Mouse (Mus musculus) neutrophil, adult 59 days (primary cell): ENCODE data around the gene Fads6. TPM values are rescaled to one million over a fixed set of nuclear protein-coding genes. Genes with fewer than 3 reads are reported as not detected.

Experiments used
- total RNA-seq, 2 experiments: library from RNA; stranded (reverse); gene quantifications; 1 replicate in 1 of 2; 2 replicates in 1 of 2; pipeline ENCODE4 v1.2.4; 2023

Gene Fads6
- total RNA-seq, result 1 to 10 TPM; 2.0 to 2.2 TPM

DNA sequence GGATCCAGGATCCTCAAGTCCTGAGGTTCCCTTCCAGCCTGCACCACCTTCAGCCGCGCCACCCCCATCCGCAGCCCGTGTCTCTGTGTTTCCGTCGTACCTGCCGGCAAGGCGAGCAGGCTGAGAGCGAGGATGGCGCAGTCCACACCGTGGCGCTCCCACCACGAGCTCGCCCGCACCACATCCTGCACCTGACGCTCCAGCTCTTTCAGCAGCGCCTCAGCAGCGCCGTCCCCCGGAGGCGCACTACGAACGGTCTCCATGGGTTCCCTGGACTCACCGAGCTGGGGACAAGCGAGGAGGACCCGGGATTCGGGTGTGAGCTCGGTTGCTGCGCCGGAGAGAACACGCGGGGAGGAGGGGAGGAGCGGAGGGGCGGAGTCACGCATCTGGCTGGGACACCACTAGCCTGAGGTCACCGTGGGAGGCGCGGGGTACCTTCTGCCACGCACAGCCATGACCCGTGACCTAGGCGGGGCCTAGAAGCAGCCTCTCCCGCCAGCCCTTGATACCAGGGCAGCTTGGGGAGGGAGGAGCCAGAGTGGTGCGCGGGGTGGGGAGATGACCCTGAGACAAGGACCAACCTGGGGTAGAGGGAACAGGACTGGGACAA, at the start of gene Fads6:
Fads6 (minus strand) TSS at position 450 of the 613 bp plus-strand sequence.

DNA sequence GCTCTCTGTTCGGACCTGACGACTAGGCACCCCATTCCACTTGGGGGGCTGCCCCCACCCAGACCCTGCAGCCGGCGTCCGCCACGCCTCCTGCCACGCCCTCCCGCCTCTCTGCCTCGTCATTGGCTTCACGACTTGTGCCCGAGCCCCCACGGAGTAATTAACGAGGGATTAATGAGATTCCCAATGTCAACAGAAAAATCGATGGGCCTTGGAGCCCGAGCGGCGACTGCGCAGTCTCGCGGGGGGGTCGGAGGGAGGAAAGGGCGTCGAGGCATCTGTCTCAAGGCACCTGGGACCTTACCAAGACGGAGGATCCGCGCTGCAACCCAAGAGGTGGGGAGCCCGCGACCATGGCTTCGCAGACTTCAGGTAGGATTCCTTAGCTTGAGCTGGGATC, 37.1 kb upstream of the Fads6 start, which contains the start of gene Otop3:
Otop3 (plus strand) TSS at position 201 of the 400 bp plus-strand sequence.

DNA sequence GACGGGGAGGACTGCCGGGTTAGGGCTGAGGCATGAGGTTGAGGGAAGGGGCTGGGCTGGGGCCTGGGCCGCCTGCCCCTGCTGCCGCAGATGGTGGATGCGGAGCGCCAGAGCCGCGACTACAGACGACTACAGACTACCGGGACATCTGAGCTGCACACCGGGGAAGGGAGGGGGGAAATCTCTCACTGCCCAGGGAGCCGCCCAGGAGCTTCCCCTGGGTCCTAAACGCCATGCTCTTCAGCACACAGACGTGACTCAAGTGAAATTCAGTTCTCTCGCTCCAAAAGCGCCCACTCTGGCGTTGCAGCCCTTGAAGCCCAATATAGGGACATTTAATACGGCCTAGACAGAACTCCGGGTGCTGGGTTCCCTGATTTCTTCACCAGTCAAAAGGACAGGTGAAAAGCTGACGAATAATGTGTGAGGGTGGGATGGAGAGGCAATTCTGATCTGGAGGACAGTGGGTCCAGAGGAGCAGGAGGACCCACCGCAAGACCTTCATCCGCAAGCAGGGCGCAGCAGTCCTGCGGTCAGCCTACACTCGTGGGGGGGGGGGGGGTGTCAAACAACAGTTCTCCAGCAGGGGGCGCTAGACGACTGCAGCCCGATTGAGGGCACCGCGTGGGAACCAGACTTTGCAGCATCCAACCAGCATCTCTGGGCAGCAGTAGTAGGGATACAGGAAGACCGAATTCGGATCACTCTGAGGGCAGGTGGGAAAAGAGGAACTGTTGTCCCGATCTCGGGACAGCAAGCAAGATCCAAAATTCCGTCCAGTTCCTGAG, 24.6 kb upstream of the Fads6 start, which contains the start of gene Ush1g:
Ush1g (minus strand) TSS at position 136 of the 788 bp plus-strand sequence.

GRCm38 (mm10) chr11:115306863-115307262, 9.4 kb upstream of the Fads6 start, which contains the start of gene Otop2:
TSS of gene Otop2 (plus strand) at chr11:115307163.

GRCm38 (mm10) chr11:115276780-115277603, 20.5 kb downstream of the Fads6 start, which contains the start of gene Fdxr:
TSS of gene Fdxr (minus strand) at chr11:115277050.

GRCm38 (mm10) chr11:115267061-115267883, 30.2 kb downstream of the Fads6 start, which contains the start of gene Grin2c:
TSS of gene Grin2c (minus strand) at chr11:115267243.

Other genes with a start within 250 kb of the Fads6 start
- 10 to 100 TPM in 1 of 2 experiments, 1 to 10 TPM in 1; 6.3 to 15.5 TPM for gene Cd300ld3, start 249.3 kb downstream of the Fads6 start, total RNA-seq
- 1 to 10 TPM in 1 of 2 experiments, under 1 TPM in 1; 0.56 to 1.1 TPM for gene Cd300e, start 235.5 kb downstream of the Fads6 start, total RNA-seq
- 10 to 100 TPM; 11.1 to 13.9 TPM for gene Rab37, start 206.2 kb downstream of the Fads6 start, total RNA-seq
- gene Cd300lf, start 163.7 kb downstream of the Fads6 start, total RNA-seq, result 100 to 1,000 TPM; 171 to 198 TPM
- gene Slc9a3r1, start 134.3 kb downstream of the Fads6 start, total RNA-seq, result 100 to 1,000 TPM; 153 to 167 TPM
- 10 to 100 TPM; 36.2 to 46.6 TPM for gene Tmem104, start 110.2 kb downstream of the Fads6 start, total RNA-seq
- gene Nat9, start 109.8 kb downstream of the Fads6 start, total RNA-seq, result 10 to 100 TPM; 16.2 to 21.2 TPM
- gene Grin2c, start 30.4 kb downstream of the Fads6 start, total RNA-seq, result not detected
- 10 to 100 TPM in 1 of 2 experiments, 1 to 10 TPM in 1; 6.9 to 10.0 TPM for gene Fdxr, start 20.6 kb downstream of the Fads6 start, total RNA-seq
- not detected for gene Otop2, start 9.5 kb upstream of the Fads6 start, total RNA-seq
- not detected for gene Ush1g, start 24.4 kb upstream of the Fads6 start, total RNA-seq
- not detected for gene Otop3, start 37.1 kb upstream of the Fads6 start, total RNA-seq
- 1 to 10 TPM in 1 of 2 experiments, under 1 TPM in 1; 0.93 to 1.7 TPM for gene Hid1, start 70.1 kb upstream of the Fads6 start, total RNA-seq
- under 1 TPM; 0.20 to 0.22 TPM for gene Cdr2l, start 84.3 kb upstream of the Fads6 start, total RNA-seq
- gene Mrpl58, start 106.1 kb upstream of the Fads6 start, total RNA-seq, result 10 to 100 TPM; 40.2 to 43.7 TPM
- 100 to 1,000 TPM; 199 to 220 TPM for gene Atp5h, start 122.3 kb upstream of the Fads6 start, total RNA-seq
- gene Kctd2, start 122.5 kb upstream of the Fads6 start, total RNA-seq, result 10 to 100 TPM; 20.5 to 24.6 TPM
- gene Trim80, start 142.9 kb upstream of the Fads6 start, total RNA-seq, result not detected
- under 1 TPM in 1 of 2 experiments, not detected in 1; 0.16 TPM for gene Slc16a5, start 164.8 kb upstream of the Fads6 start, total RNA-seq
- 10 to 100 TPM; 52.6 to 58.6 TPM for gene Armc7, start 178.0 kb upstream of the Fads6 start, total RNA-seq
- 10 to 100 TPM; 45.1 to 57.4 TPM for gene Nt5c, start 194.2 kb upstream of the Fads6 start, total RNA-seq
- 100 to 1,000 TPM; 129 to 152 TPM for gene Jpt1, start 216.7 kb upstream of the Fads6 start, total RNA-seq
- 100 to 1,000 TPM; 158 to 172 TPM for gene Sumo2, start 238.6 kb upstream of the Fads6 start, total RNA-seq